Mouse (Mus musculus) neutrophil, adult 59 days (primary cell): ENCODE results near the gene Gm7942. TPM values are rescaled to one million over a fixed set of nuclear protein-coding genes. Genes with fewer than 3 reads are reported as not detected.

Source experiments
- total RNA-seq, 2 experiments: library from RNA; stranded (reverse); gene quantifications; 1 replicate in 1 of 2; 2 replicates in 1 of 2; pipeline ENCODE4 v1.2.4; 2023

Gene Gm7942
- total RNA-seq, result not detected

DNA sequence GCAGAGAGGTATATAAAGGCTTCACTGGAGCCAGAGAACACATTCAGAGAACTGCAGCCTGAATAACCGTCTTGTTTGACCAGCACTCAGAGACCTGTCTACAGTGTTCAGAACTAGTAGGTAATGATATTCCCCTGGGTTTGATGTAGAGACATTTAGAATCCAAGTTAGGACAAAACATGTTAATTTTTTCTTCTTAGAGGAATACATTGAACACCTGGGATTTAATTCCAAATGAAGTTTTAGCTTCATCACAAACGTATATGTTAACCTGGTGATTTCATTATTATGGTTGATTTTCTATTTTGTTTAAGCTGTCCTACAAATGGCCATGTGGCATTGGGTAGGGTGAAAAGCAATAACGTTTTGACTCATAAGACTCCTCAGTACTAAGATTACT, at the start of gene Gm7942:
TSS of gene Gm7942 (plus strand) at position 301 of the 400 bp plus-strand sequence.

Other genes with a start within 250 kb of the Gm7942 start
- gene Gm3183, start 241.5 kb upstream of the Gm7942 start, total RNA-seq, result not detected
- gene Gm6367, start 118.3 kb upstream of the Gm7942 start, total RNA-seq, result not detected
- not detected for gene Gm16513, start 75.7 kb downstream of the Gm7942 start, total RNA-seq
- gene Gm10424, start 165.8 kb downstream of the Gm7942 start, total RNA-seq, result not detected
- not detected for gene Gm3259, start 199.0 kb downstream of the Gm7942 start, total RNA-seq